Mouse (Mus musculus) heart, postnatal 0 days (tissue): Measurements from ENCODE around the gene Disp1. TPM values are rescaled to one million over a fixed set of nuclear protein-coding genes. Genes with fewer than 3 reads are reported as not detected.

Experiments used
- ATAC-seq: fragments of 200-750 bp; cut with Nextera tagmentation; 2 replicates; pipeline ENCODE4 v1.8.0; 2017; ENCODE audit warnings: low read depth, moderate number of reproducible peaks, moderate library complexity; ENCODE audit not compliant: insufficient read depth
- DNase-seq: peaks from one replicate; pipeline ENCODE4 v3.0.0-alpha.2; 2016; ENCODE audit warnings: low spot score
- H3K27ac ChIP-seq: fragments of 300-500 bp; sonication (generic); 2 replicates; pipeline ENCODE4 v1.5.1; 2014; ENCODE audit warnings: low read depth, mild to moderate bottlenecking
- H3K27me3 ChIP-seq: fragments of 300-500 bp; sonication (generic); 2 replicates; pipeline ENCODE4 v1.6.1; 2014; ENCODE audit warnings: low read length, mixed read lengths; ENCODE audit not compliant: control insufficient read depth, insufficient read depth
- H3K36me3 ChIP-seq: fragments of 300-500 bp; sonication (generic); replicated peaks from 2 replicates; pipeline ENCODE4 v1.6.1; 2014; ENCODE audit warnings: low read length, mixed read lengths; ENCODE audit not compliant: control insufficient read depth, insufficient read depth
- H3K4me1 ChIP-seq: fragments of 300-500 bp; sonication (generic); 2 replicates; pipeline ENCODE4 v1.6.1; 2014; ENCODE audit warnings: antibody characterized with exemption; ENCODE audit not compliant: control insufficient read depth, insufficient read depth
- H3K4me2 ChIP-seq: fragments of 300-500 bp; sonication (generic); 2 replicates; pipeline ENCODE4 v1.6.1; 2014; ENCODE audit warnings: low read depth, mild to moderate bottlenecking, low read length, moderate library complexity
- H3K4me3 ChIP-seq: fragments of 300-500 bp; sonication (generic); 2 replicates; pipeline ENCODE4 v1.5.1; 2014; ENCODE audit warnings: low read depth, low read length
- H3K9ac ChIP-seq: fragments of 300-500 bp; sonication (generic); replicated peaks from 2 replicates; pipeline ENCODE4 v1.6.1; 2014; ENCODE audit warnings: low read depth, low read length, mixed read lengths
- H3K9me3 ChIP-seq: fragments of 300-500 bp; sonication (generic); replicated peaks from 2 replicates; pipeline ENCODE4 v1.6.1; 2016; ENCODE audit warnings: low read length; ENCODE audit not compliant: control insufficient read depth
- CTCF ChIP-seq: IDR thresholded peaks from 2 replicates; pipeline ENCODE4 v1.5.1; 2016; ENCODE audit warnings: antibody characterized with exemption, control low read depth, low read depth
- EP300 ChIP-seq: IDR thresholded peaks from 2 replicates; pipeline ENCODE4 v1.6.1; 2016; ENCODE audit warnings: antibody characterized with exemption, low read depth
- WGBS: fragments of 180-500 bp; shearing (Covaris S2); extraction: QIAGEN DNeasy Blood & Tissue Kit; methylation state at CpG from one replicate; pipeline ENCODE4 v1.1.7; 2014; 5-methylcytosine and 5-hydroxymethylcytosine counted together
- polyA plus RNA-seq: library from polyadenylated mRNA; unstranded; fragments of >200 nt; fragmentation: Nextera tagmentation; extraction: Ambion mirVana; gene quantifications from 2 replicates; pipeline ENCODE4 v1.2.1, GENCODE M21; 2015
- total RNA-seq: library from RNA; depleted of rRNA; stranded (reverse); fragments of >200 nt; gene quantifications from 2 replicates; pipeline ENCODE4 v1.2.3, GENCODE M21; 2014; ENCODE audit warnings: low replicate concordance

The Disp1 gene
- total and polyA plus RNA-seq, 2 experiments from 2014 or later: 5.8 to 8.1 TPM

DNA sequence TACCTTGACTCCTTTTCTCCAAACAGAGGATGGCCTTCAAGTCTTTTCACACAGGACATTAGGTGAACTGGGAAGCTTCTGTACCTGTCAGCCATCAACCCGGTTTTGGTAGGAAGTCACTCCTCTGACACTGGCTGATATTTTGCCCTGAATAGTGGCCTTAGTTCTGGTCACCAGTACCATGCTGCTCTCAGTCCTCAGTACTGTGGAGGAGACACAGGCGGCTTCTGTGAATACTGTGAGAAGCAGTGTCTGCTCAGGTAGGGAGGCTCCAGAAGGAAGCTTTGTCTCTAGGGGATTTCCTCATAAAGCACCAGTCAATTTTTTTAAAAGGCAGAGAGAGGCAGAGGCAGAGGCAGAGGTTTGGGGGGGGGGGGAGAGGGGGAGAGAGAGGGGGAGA lies 80.0 kb downstream of the Disp1 start:
- WGBS: 75% methylated on average over 2 of the region's 2 CpGs
- no peak for ATAC-seq
- Histone ChIP-seq H3K4me2 (no peak overlapping the region), H3K36me3 (no peaks in the 10 kb centered on the region), H3K4me1 (0 out of 2 replicates have a peak, but pooled peaks cover 8% of the 10 kb centered on the region), H3K9ac (no peak overlapping the region), H3K27me3 (no peaks in the 10 kb centered on the region), H3K4me3 (no peak overlapping the region), H3K27ac (no peak overlapping the region), H3K9me3 (no peaks in the 10 kb centered on the region)
- TF ChIP-seq CTCF (no peak), EP300 (no peak)
- DNase-seq: no peak

DNA sequence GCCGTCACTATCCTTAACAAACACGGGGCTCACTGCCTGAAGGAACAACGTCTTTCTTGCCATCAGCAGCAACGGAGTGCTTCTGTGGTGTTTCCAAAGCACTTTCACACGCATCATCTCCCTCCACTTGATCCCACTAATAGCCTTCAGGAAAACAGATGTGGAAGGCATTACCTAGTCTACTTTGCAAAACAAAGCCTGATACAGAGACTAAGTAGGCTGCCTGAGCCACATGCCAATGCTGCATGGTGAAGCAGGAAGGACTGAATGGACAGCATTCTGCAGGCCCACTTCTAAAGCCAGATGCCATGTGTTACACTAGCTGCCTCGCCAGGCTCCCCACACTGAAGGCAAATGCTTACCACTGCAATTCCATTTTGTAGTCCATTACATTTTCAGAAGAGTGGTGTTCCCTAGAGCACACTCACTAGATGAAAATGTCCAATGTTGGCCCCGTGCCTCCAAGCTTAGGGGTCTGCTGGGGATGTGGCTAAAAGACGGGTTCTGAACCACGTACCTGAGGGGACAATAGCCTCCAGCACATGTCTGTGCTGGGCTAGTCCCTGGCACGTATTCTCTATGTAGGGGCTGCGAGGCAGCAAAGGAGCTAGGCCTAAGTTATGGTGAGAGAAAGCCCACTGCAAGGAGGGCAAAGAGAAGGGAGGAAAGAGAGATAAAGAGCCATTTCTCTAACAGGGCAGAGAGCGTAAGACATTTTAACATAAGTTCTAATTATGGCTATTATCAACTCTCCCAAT lies 80.6 kb downstream of the Disp1 start:
- ATAC-seq (no peak), DNase-seq (no peak)
- H3K9ac ChIP-seq: no peak overlapping the region
- 79% methylated on average over 12 of the region's 12 CpGs for WGBS
- no peak overlapping the region for H3K4me3 ChIP-seq
- H3K4me2 ChIP-seq: no peak overlapping the region
- H3K9me3 ChIP-seq: no peaks in the 10 kb centered on the region
- 0 out of 2 replicates have a peak, but pooled peaks cover 8% of the 10 kb centered on the region for H3K4me1 ChIP-seq
- no peaks in the 10 kb centered on the region for H3K36me3 ChIP-seq
- no peak overlapping the region for H3K27ac ChIP-seq
- H3K27me3 ChIP-seq: no peaks in the 10 kb centered on the region
- TF ChIP-seq CTCF (no peak), EP300 (no peak)

DNA sequence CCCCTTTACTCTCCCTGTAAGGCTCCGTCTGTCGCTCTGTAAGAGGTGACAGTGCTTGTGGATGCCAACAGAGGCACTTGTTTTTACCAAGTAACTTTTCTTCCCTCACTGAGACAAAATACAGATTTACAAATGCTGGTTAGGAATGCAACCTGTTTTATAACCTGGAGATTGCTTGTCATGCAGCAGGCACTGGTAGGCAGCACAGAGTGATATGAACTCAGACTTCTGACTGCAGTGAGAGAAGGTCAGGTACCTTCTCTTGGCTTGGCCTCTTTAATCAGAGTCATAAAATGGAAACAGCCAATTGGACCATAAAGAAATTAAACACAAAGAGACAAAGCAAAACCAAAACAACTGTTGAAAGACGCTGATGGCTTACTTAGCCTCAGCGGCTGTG lies 83.2 kb downstream of the Disp1 start:
- 69% methylated on average over 4 of the region's 4 CpGs for WGBS
- Histone ChIP-seq H3K27ac (no peak overlapping the region), H3K4me1 (peaks cover 15% of the 10 kb centered on the region; the same call in 1 of the 2 replicates), H3K27me3 (no peaks in the 10 kb centered on the region), H3K4me3 (no peak overlapping the region), H3K9me3 (no peaks in the 10 kb centered on the region), H3K9ac (no peak overlapping the region), H3K4me2 (no peak overlapping the region), H3K36me3 (peaks cover 9% of the 10 kb centered on the region; the same call in 1 of the 2 replicates)
- DNase-seq (no peak), ATAC-seq (no peak)
- TF ChIP-seq EP300 (no peak), CTCF (no peak)

DNA sequence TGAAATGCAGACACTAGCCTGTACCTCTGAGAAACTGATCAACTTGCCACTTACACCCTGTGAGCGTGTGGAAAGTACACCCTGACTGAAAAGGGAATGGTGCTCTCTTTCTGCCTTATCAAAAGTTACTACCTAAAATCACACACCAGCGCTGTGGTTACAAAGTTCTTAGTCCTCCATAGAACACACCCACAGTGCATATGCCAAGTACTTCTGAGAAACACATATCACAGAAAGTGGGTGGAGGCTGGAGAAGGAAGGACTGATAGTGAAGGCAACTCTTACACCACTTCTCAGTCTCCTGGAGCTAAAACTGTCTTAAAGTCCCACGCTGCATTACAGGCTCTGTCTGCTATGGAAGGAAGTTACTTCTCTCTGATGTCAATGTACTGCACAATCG lies 86.9 kb downstream of the Disp1 start:
- 0 out of 2 replicates have a peak, but pooled peaks have one; percentile 14 for ATAC-seq
- H3K9me3 ChIP-seq: no peaks in the 10 kb centered on the region
- peaks cover 16% of the 10 kb centered on the region; the same call in 1 of the 2 replicates for H3K4me1 ChIP-seq
- 41% methylated on average over 4 of the region's 4 CpGs for WGBS
- no peak overlapping the region for H3K4me3 ChIP-seq
- no peak overlapping the region; the same call in 1 of the 2 replicates for H3K27ac ChIP-seq
- H3K27me3 ChIP-seq: no peaks in the 10 kb centered on the region
- H3K4me2 ChIP-seq: no peak overlapping the region
- peak; percentile 30 for DNase-seq
- no peak overlapping the region for H3K9ac ChIP-seq
- TF ChIP-seq CTCF (no peak), EP300 (no peak)
- H3K36me3 ChIP-seq: peaks cover 9% of the 10 kb centered on the region; the same call in 1 of the 2 replicates

GRCm38 (mm10) chr1:183133440-183133839 lies 87.9 kb downstream of the Disp1 start:
- H3K9me3 ChIP-seq: no peaks in the 10 kb centered on the region
- H3K9ac ChIP-seq: no peak overlapping the region
- no peak overlapping the region for H3K4me2 ChIP-seq
- peaks cover 9% of the 10 kb centered on the region; the same call in 1 of the 2 replicates for H3K36me3 ChIP-seq
- no peaks in the 10 kb centered on the region for H3K27me3 ChIP-seq
- DNase-seq (no peak), ATAC-seq (no peak)
- H3K27ac ChIP-seq: no peak overlapping the region
- WGBS: 60% methylated on average over 3 of the region's 3 CpGs
- no peak overlapping the region for H3K4me3 ChIP-seq
- no peak for TF ChIP-seq CTCF
- no peak for TF ChIP-seq EP300
- peaks cover 16% of the 10 kb centered on the region; the same call in 1 of the 2 replicates for H3K4me1 ChIP-seq
